8 mouse cellular contexts compared by ENCODE assay signal in genomic region chrX:11807253-11807882, GRCm38 (mm10).
A peak's percentile ranks its signal among the peaks of the same experiment; 100 is the strongest.
DNase-seq lines count a peak whose midpoint lies in the region; ATAC-seq and TF ChIP-seq lines count a peak whose summit lies in the region.

No protein-coding gene starts in this region.

- peaks cover 52% of the 10 kb centered on the region for H3K27me3 ChIP-seq in forebrain, embryonic 11.5 days (ENCODE audit: control insufficient read depth, insufficient read depth, low read length)
- peaks cover 4% of the 10 kb centered on the region; the same call in 1 of the 2 replicates for H3K27me3 ChIP-seq in hindbrain, postnatal 0 days (ENCODE audit: insufficient read depth, low read length)
- peaks cover 88% of the 10 kb centered on the region for H3K27me3 ChIP-seq in midbrain, embryonic 12.5 days
- no peaks in the 10 kb centered on the region for H3K27me3 ChIP-seq in stomach, postnatal 0 days (ENCODE audit: control insufficient read depth, insufficient read depth, low read length)

- H3K9ac ChIP-seq in forebrain, embryonic 11.5 days (ENCODE audit: low read length): peak overlapping the region; percentile 44
- peak overlapping the region; percentile 51 for H3K9ac ChIP-seq in hindbrain, postnatal 0 days (replicated peaks; ENCODE audit: low read length)
- H3K9ac ChIP-seq in midbrain, embryonic 12.5 days (replicated peaks): peak overlapping the region; percentile 50
- H3K9ac ChIP-seq in stomach, postnatal 0 days (ENCODE audit: low read length): peak overlapping the region; percentile 54

- H3K4me3 ChIP-seq in forebrain, embryonic 11.5 days (ENCODE audit: low read depth, low read length): peak overlapping the region; percentile 28
- peak overlapping the region; percentile 40 for H3K4me3 ChIP-seq in hindbrain, postnatal 0 days (ENCODE audit: low read length)
- H3K4me3 ChIP-seq in midbrain, embryonic 12.5 days: peak overlapping the region; percentile 37
- peak overlapping the region; percentile 44 for H3K4me3 ChIP-seq in stomach, postnatal 0 days (ENCODE audit: low read depth, low read length)

- H3K9me3 ChIP-seq in forebrain, embryonic 11.5 days (ENCODE audit: control insufficient read depth, low read length): no peaks in the 10 kb centered on the region
- no peaks in the 10 kb centered on the region for H3K9me3 ChIP-seq in hindbrain, postnatal 0 days (ENCODE audit: low read length)
- no peaks in the 10 kb centered on the region for H3K9me3 ChIP-seq in midbrain, embryonic 12.5 days
- no peaks in the 10 kb centered on the region for H3K9me3 ChIP-seq in stomach, postnatal 0 days (ENCODE audit: control insufficient read depth, low read length)

- peak overlapping the region; percentile 59 for H3K27ac ChIP-seq in forebrain, embryonic 11.5 days (ENCODE audit: low read depth, low read length)
- peak overlapping the region; percentile 41; the same call in 1 of the 2 replicates for H3K27ac ChIP-seq in hindbrain, postnatal 0 days
- H3K27ac ChIP-seq in midbrain, embryonic 12.5 days (replicated peaks): peak overlapping the region; percentile 83
- no peak overlapping the region for H3K27ac ChIP-seq in stomach, postnatal 0 days (replicated peaks)

- intact Hi-C loops in left cerebral cortex, postnatal 4 days (cut with DNase I): no loop called here

- peak overlapping the region; percentile 57 for H3K4me2 ChIP-seq in forebrain, embryonic 11.5 days (ENCODE audit: low read depth, low read length, severe bottlenecking)
- H3K4me2 ChIP-seq in hindbrain, postnatal 0 days (ENCODE audit: low read depth, low read length): peak overlapping the region; percentile 67
- peak overlapping the region; percentile 56 for H3K4me2 ChIP-seq in midbrain, embryonic 12.5 days (replicated peaks)
- peak overlapping the region; percentile 69 for H3K4me2 ChIP-seq in stomach, postnatal 0 days (replicated peaks; ENCODE audit: low read depth)

- H3K4me1 ChIP-seq in forebrain, embryonic 11.5 days (replicated peaks; ENCODE audit: control insufficient read depth, insufficient read depth, low read length): peaks cover 3% of the 10 kb centered on the region
- H3K4me1 ChIP-seq in hindbrain, postnatal 0 days (ENCODE audit: insufficient read depth, low read length): no peaks in the 10 kb centered on the region
- H3K4me1 ChIP-seq in midbrain, embryonic 12.5 days: peaks cover 11% of the 10 kb centered on the region; the same call in 1 of the 2 replicates
- no peaks in the 10 kb centered on the region for H3K4me1 ChIP-seq in stomach, postnatal 0 days (replicated peaks; ENCODE audit: control insufficient read depth, insufficient read depth)

- TF ChIP-seq EP300 in stomach, postnatal 0 days (optimal IDR thresholded peaks at IDR 0.05): no peak

- no peak for DNase-seq in cerebellum, adult 9-10 months
- peak; percentile 78 for DNase-seq in MN1 (ENCODE audit: low spot score)
- peak; percentile 85 for DNase-seq in forebrain, embryonic 11.5 days (ENCODE audit: low spot score)
- DNase-seq in hindbrain, postnatal 0 days (ENCODE audit: low spot score): peak; percentile 64
- peak; percentile 28 for DNase-seq in left cerebral cortex, postnatal 4 days
- DNase-seq in stomach, postnatal 0 days (ENCODE audit: low spot score): peak; percentile 46

- TF ChIP-seq CTCF in hindbrain, postnatal 0 days (IDR thresholded peaks at IDR 0.05; ENCODE audit: low read depth): no peak
- TF ChIP-seq CTCF in stomach, postnatal 0 days (IDR thresholded peaks at IDR 0.05; ENCODE audit: low read depth): no peak

- H3K36me3 ChIP-seq in forebrain, embryonic 11.5 days (ENCODE audit: control insufficient read depth, insufficient read depth, low read length): no peaks in the 10 kb centered on the region
- no peaks in the 10 kb centered on the region for H3K36me3 ChIP-seq in hindbrain, postnatal 0 days (ENCODE audit: insufficient read depth, low read length)
- H3K36me3 ChIP-seq in midbrain, embryonic 12.5 days: no peaks in the 10 kb centered on the region
- H3K36me3 ChIP-seq in stomach, postnatal 0 days (ENCODE audit: control insufficient read depth, insufficient read depth, low read length): no peaks in the 10 kb centered on the region

- ATAC-seq in cerebellum, adult (ENCODE audit: insufficient number of reproducible peaks, low FRiP score, low TSS enrichment): peak; percentile 37; the same call in 1 of the 2 replicates
- ATAC-seq in forebrain, embryonic 11.5 days (replicated peaks; ENCODE audit: low FRiP score): peak; percentile 80
- peak; percentile 65 for ATAC-seq in hindbrain, postnatal 0 days
- peak; percentile 79 for ATAC-seq in midbrain, embryonic 12.5 days (ENCODE audit: low FRiP score, low read depth)
- peak; percentile 55 for ATAC-seq in stomach, postnatal 0 days (ENCODE audit: low FRiP score, low TSS enrichment)

- WGBS in forebrain, embryonic 11.5 days: 5% methylated on average over 32 of the region's 71 CpGs
- 10% methylated on average over 63 of the region's 71 CpGs for WGBS in hindbrain, postnatal 0 days
- 4% methylated on average over 44 of the region's 71 CpGs for WGBS in midbrain, embryonic 12.5 days
- 3% methylated on average over 19 of the region's 71 CpGs for WGBS in stomach, postnatal 0 days
